Mouse (Mus musculus): Measurements from ENCODE around the gene Rpl5. TPM values are rescaled to one million over a fixed set of nuclear protein-coding genes. Genes with fewer than 3 reads are reported as not detected.

Gene Rpl5
- polyA plus RNA-seq (2015; fragmentation: Nextera tagmentation; extraction: Ambion mirVana): 63.4 and 65.9 TPM in 2 replicates

DNA sequence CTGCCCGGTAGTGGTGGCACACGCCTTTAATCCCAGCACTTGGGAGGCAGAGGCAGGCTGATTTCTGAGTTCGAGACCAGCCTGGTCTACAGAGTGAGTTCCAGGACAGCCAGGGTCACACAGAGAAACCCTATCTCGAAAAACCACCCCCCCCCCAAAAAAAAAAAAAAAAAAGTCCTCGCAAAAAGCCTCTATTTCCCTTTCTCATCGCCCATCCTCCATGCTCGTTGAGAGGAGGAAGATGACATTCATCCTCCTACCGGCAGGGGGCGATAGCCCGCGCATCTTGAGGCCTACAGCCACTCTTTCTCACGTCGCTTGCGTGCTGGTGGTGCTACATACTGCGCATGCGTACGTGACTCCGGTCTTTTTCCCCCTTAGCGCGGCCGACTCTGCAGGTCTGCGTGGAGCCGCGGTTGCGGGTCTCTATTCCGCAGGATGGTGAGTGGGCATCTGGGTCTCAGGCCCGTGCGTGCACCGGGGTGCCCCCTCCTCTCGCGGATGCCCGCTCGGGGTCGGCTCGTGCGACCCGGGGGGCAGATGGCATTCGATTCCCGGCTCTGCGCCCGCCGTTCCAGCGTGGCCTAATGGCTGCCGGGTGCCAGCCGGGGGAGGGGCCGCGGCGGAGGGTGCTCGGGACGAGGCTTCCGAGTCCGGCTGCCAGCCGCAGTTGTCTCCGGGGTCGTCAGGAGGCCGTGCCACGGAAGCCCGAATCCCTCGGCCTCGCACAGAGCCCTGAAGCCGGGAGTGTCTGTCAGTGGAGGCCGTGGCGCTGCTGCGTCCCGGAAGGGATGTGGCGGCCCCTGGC, at the start of gene Rpl5:
Gene Rpl5, plus strand, starts transcription at position 297 of the 808 bp plus-strand sequence.
- H3K4me1 ChIP-seq: peaks cover 4% of the 10 kb centered on the region; the same call in 1 of the 2 replicates
- ATAC-seq (ENCODE audit: insufficient number of reproducible peaks, low FRiP score, low TSS enrichment, low read depth): peak; percentile 95
- WGBS: 4% methylated on average over 66 of the region's 66 CpGs
- no peaks in the 10 kb centered on the region for H3K27me3 ChIP-seq
- H3K4me3 ChIP-seq (replicated peaks): peak within 1 kb of the TSS; percentile 97
- H3K36me3 ChIP-seq: peaks cover 24% of the 10 kb centered on the region
- no peaks in the 10 kb centered on the region for H3K9me3 ChIP-seq (replicated peaks)
- peak within 1 kb of the TSS; percentile 59 for H3K4me2 ChIP-seq (replicated peaks)
- H3K27ac ChIP-seq (replicated peaks): peak within 1 kb of the TSS; percentile 92
- peak within 1 kb of the TSS; percentile 99 for H3K9ac ChIP-seq

DNA sequence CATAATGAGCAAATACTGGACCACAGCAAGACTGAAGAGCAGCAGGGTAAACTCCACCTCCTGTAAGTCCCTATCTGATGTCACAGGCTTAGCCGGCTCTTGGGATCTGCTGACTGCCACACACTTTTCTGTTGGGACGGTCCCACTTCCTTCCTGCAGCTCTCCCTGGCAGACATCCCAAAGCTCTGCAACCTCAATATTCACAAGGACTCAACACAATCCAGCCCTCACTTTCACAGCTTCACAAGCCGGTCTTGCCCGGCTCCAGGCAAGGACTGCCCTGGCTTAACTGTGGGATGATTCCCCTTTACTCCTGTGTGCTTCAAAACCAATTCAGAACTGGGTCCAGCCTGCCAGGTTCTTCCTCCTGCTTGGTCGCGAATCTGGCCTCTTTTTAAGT, 46.5 kb upstream of the Rpl5 start:
- no peaks in the 10 kb centered on the region for H3K9me3 ChIP-seq (replicated peaks)
- H3K4me3 ChIP-seq (replicated peaks): no peak overlapping the region
- H3K36me3 ChIP-seq: 0 out of 2 replicates have a peak, but pooled peaks cover 4% of the 10 kb centered on the region
- H3K27ac ChIP-seq (replicated peaks): peak overlapping the region; percentile 63; the same call in 1 of the 2 replicates
- H3K9ac ChIP-seq: no peak overlapping the region
- H3K27me3 ChIP-seq: no peaks in the 10 kb centered on the region
- peak overlapping the region; percentile 24 for H3K4me2 ChIP-seq (replicated peaks)
- no peak for ATAC-seq (ENCODE audit: insufficient number of reproducible peaks, low FRiP score, low TSS enrichment, low read depth)
- peaks cover 13% of the 10 kb centered on the region for H3K4me1 ChIP-seq
- WGBS: 15% methylated on average over 6 of the region's 6 CpGs

DNA sequence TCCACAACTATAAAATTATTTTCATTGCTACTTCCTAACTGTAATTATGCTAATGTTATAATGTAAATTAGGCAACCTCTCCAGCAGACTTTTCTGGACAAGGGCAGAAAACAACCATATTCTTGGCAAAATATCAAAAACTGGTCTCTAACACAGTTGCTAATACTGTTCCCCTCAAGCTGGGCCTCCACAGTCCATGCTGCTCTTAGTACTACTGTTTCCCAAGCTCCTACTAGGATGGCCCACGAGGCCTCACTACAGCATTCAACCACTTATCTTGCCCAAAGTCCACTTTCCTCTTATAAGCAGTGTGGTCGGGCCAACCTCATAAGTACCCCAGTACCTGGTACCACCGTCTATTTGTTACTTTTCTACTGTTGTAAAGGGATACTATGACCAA, 45.7 kb upstream of the Rpl5 start:
- ATAC-seq (ENCODE audit: insufficient number of reproducible peaks, low FRiP score, low TSS enrichment, low read depth): no peak
- Histone ChIP-seq H3K27me3 (no peaks in the 10 kb centered on the region), H3K9ac (no peak overlapping the region), H3K27ac (replicated peaks) (no peak overlapping the region), H3K4me3 (replicated peaks) (no peak overlapping the region), H3K4me1 (peaks cover 13% of the 10 kb centered on the region), H3K36me3 (0 out of 2 replicates have a peak, but pooled peaks cover 4% of the 10 kb centered on the region), H3K4me2 (replicated peaks) (no peak overlapping the region), H3K9me3 (replicated peaks) (no peaks in the 10 kb centered on the region)
- WGBS: 77% methylated on average over 3 of the region's 3 CpGs

DNA sequence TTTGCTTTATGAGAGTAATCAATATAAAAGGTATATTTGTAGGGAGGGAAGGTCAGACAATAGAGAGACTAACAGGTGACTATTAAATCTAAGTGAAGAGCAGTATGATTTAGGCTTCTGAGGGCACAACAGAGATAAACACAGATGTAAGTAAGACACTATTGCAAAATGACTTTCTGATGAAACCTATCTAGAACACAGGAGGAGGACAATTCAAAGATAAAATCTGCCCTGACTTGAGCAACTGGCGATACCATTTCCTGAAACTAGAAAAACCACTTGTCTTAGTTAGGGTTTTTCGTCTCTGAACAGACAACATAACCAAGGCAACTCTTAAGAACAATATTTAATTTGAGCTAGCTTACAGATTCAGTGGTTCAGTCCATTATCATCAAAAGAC, 44.8 kb upstream of the Rpl5 start:
- no peak for ATAC-seq (ENCODE audit: insufficient number of reproducible peaks, low FRiP score, low TSS enrichment, low read depth)
- Histone ChIP-seq H3K4me1 (peaks cover 13% of the 10 kb centered on the region), H3K36me3 (no peaks in the 10 kb centered on the region), H3K4me2 (replicated peaks) (no peak overlapping the region), H3K27me3 (no peaks in the 10 kb centered on the region), H3K9ac (no peak overlapping the region), H3K27ac (replicated peaks) (no peak overlapping the region), H3K9me3 (replicated peaks) (no peaks in the 10 kb centered on the region), H3K4me3 (replicated peaks) (no peak overlapping the region)
- WGBS: 67% methylated on average over 2 of the region's 2 CpGs

DNA sequence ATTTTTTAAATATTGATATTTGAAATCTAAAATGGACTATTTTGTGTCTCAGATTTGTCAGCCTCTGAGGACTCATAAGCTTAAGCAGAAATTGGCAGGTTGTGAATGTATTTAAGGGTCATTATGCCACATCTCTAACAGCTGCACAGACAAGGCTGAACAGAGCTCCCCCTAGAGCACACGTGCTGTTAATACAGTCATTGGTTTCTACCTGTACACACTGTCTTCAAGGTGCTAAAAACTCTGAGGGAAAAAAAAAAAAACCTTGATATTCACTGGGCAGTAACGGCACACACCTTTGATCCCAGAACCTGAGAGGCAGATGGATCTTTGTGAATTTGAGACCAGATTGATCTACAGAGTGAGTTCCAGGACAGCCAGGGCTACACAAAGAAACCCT, 41.3 kb upstream of the Rpl5 start:
- 46% methylated on average over 2 of the region's 2 CpGs for WGBS
- Histone ChIP-seq H3K9ac (no peak overlapping the region), H3K9me3 (replicated peaks) (no peaks in the 10 kb centered on the region), H3K4me2 (replicated peaks) (no peak overlapping the region), H3K4me3 (replicated peaks) (no peak overlapping the region), H3K36me3 (no peaks in the 10 kb centered on the region), H3K27me3 (no peaks in the 10 kb centered on the region), H3K27ac (replicated peaks) (no peak overlapping the region), H3K4me1 (peaks cover 9% of the 10 kb centered on the region)
- ATAC-seq (ENCODE audit: insufficient number of reproducible peaks, low FRiP score, low TSS enrichment, low read depth): no peak

DNA sequence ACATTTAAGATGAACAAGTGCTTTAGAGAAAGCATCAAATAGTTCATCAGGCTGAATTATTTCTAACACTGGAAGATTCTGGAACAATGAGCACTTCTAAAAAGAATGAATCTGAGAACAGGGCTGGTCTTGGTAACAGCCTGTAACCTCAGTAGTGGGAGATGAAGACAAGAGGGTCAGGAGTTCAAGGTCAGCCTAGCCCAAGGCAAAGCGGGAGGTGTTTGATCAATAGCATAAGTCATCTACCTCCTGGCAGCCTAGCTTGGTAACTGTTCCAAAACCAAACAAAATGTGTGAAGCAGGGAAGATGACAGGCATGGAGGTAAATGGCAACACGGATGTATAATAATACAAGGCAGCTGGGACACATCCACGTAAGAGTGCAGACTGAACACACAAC, 36.3 kb upstream of the Rpl5 start:
- Histone ChIP-seq H3K36me3 (no peaks in the 10 kb centered on the region), H3K9me3 (replicated peaks) (no peaks in the 10 kb centered on the region), H3K9ac (no peak overlapping the region), H3K4me2 (replicated peaks) (no peak overlapping the region), H3K4me3 (replicated peaks) (no peak overlapping the region), H3K27me3 (no peaks in the 10 kb centered on the region), H3K4me1 (peaks cover 7% of the 10 kb centered on the region), H3K27ac (replicated peaks) (no peak overlapping the region)
- ATAC-seq (ENCODE audit: insufficient number of reproducible peaks, low FRiP score, low TSS enrichment, low read depth): no peak
- 81% methylated on average over 3 of the region's 3 CpGs for WGBS

DNA sequence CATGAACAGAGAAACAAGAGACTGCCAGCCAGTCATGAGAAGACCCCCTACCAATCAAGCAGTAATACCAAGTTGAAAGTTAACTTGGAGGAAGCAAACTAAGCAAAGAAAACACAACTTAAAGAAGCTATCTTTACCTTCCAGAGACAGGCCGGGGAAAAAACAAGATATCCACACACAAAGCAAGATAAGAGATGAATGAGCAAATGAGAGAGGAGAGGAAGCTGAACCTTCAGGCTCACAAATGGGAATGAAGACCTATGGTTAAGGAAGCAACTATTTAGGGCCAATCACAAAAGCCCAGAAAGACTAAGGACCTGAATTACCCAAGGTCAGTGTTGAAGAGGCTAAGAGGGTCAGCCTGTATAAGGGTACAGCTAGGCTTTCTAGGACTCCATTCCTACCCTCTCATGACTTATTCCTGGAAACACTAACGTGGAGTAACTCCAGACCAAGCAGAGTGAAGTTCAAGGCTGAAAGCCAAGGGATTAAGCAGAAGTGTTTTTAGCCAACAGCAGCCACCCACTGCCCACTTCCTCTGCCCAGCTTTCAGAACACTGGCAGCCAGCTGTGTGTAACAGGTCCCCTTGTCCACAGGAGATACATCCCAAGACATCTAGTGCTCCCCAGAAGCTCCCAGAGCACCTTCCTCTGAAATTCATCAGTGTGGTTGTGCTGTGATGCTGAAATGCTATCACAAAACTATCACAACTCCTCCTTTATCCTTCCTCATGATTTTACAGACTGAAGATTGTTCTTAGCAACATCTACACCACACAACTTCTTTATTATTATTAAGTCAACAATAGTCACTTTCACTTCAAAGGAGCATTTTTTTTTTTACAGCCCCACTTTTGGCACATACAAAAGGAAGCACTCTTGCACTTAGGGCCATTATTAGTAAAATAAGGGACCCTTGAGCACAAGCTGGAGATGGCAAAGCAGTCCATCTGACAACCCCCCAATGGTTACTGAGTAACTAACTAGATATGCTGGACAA, 33.9 kb upstream of the Rpl5 start:
- no peaks in the 10 kb centered on the region for H3K9me3 ChIP-seq (replicated peaks)
- no peaks in the 10 kb centered on the region for H3K36me3 ChIP-seq
- H3K27me3 ChIP-seq: no peaks in the 10 kb centered on the region
- H3K9ac ChIP-seq: no peak overlapping the region
- no peak overlapping the region for H3K27ac ChIP-seq (replicated peaks)
- H3K4me3 ChIP-seq (replicated peaks): no peak overlapping the region
- no peak overlapping the region for H3K4me2 ChIP-seq (replicated peaks)
- peaks cover 7% of the 10 kb centered on the region for H3K4me1 ChIP-seq
- WGBS: 68% methylated on average over 2 of the region's 2 CpGs
- no peak for ATAC-seq (ENCODE audit: insufficient number of reproducible peaks, low FRiP score, low TSS enrichment, low read depth)

DNA sequence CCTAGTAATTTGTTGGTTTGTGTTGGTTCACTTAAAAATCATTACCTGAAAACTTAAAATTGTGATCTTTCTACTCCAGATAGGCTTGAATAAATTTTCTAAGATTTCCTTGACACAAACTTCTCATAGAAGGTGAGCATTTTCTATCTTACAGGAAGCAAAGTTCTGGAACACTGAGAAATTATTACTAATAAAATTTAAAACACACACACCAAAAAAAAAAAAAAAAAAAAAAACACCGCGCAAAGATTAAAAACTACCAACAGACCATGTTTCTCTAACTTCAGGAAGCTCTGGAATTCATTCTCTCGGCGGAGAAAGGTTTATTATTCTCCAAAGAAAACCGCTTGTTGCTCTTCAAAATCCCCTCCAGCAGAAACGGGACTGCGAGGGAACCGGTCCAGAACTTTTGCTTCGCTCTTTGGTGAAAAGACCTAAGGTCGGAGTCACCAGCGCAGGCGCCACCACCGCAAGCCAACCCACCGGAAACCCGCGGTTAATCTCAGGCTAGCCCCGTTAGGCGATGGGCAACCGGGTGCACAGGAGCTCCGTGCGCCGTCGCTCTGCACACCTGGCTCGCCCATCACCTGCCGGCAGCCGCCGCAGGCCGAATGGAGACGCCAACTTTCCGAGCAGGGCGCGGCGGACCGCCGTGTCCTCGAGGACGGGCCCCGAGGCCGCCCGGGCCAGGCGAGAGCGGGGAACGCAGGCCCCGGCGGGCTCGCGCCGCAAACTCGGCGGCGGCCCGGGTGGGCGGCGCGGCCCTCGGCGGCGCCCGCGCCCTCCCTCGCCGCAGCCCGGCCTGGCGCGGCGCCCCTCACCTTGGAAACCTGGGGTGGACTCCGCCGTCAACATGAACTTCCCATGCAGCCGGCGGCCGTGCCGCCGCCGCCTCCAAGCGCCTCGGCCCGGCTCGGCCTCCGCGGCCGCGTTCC, 32.1 kb upstream of the Rpl5 start:
- Histone ChIP-seq H3K9me3 (replicated peaks) (no peaks in the 10 kb centered on the region), H3K4me1 (peaks cover 7% of the 10 kb centered on the region), H3K36me3 (no peaks in the 10 kb centered on the region), H3K9ac (peak overlapping the region; percentile 80), H3K4me2 (replicated peaks) (peak overlapping the region; percentile 53), H3K27me3 (no peaks in the 10 kb centered on the region), H3K4me3 (replicated peaks) (peak overlapping the region; percentile 82), H3K27ac (replicated peaks) (peak overlapping the region; percentile 92)
- under 1% methylated on average over 53 of the region's 82 CpGs for WGBS
- ATAC-seq (ENCODE audit: insufficient number of reproducible peaks, low FRiP score, low TSS enrichment, low read depth): peak; percentile 64

DNA sequence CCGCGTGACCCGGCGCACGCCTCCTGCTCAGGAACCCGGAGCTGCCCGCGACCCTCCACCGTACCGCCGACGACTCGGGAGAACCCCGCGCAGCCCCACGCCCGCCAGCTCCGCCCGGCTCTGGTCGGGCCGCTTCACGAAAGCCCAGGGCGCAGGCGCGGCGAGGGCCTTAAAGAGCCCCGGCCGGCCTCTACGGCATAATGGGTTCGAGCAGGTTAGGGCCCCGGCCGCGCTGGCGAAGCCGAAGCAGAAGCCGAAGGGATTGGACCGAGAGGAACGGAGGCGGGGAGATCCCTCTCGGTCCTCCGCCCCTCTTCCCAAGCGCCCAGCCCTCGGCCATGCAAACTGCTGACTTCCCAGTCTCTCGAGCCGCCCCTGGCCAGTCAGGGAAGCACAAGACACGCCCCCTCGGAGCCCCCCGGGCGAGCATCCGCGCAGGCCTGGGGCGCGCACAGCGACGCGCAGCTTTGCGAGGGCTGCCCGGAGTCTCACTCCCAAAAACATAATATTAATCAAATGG, 31.3 kb upstream of the Rpl5 start:
- peak overlapping the region; percentile 80 for H3K9ac ChIP-seq
- H3K27me3 ChIP-seq: no peaks in the 10 kb centered on the region
- H3K9me3 ChIP-seq (replicated peaks): no peaks in the 10 kb centered on the region
- WGBS: 3% methylated on average over 56 of the region's 58 CpGs
- peak overlapping the region; percentile 92 for H3K27ac ChIP-seq (replicated peaks)
- ATAC-seq (ENCODE audit: insufficient number of reproducible peaks, low FRiP score, low TSS enrichment, low read depth): peak; percentile 97
- H3K4me1 ChIP-seq: peaks cover 7% of the 10 kb centered on the region
- H3K4me2 ChIP-seq (replicated peaks): peak overlapping the region; percentile 53
- H3K36me3 ChIP-seq: no peaks in the 10 kb centered on the region
- peak overlapping the region; percentile 82 for H3K4me3 ChIP-seq (replicated peaks)

DNA sequence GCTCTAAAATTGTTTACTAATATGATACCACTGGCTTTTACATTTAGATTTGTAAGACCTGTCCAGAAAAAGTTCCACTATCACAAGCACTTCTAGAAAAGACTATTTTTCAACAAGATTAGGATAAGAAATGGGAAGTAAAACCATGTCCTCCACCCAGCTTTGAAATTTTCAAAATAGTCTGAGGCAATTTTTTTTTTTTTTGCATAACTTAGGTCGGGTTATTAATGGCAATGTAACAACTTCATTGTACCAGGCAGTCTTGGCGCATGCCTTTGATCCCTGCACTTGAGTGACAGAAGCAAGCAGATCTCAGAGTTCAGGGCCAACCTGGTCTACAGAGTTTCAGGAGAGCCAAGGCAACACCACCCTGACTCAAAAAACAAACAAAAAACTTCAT, 30.6 kb upstream of the Rpl5 start:
- 0 out of 2 replicates have a peak overlapping the region, but pooled peaks have one; percentile 53 for H3K4me2 ChIP-seq (replicated peaks)
- ATAC-seq (ENCODE audit: insufficient number of reproducible peaks, low FRiP score, low TSS enrichment, low read depth): no peak
- H3K9me3 ChIP-seq (replicated peaks): no peaks in the 10 kb centered on the region
- no peaks in the 10 kb centered on the region for H3K27me3 ChIP-seq
- no peak overlapping the region for H3K9ac ChIP-seq
- no peaks in the 10 kb centered on the region for H3K36me3 ChIP-seq
- H3K4me3 ChIP-seq (replicated peaks): no peak overlapping the region
- peaks cover 7% of the 10 kb centered on the region for H3K4me1 ChIP-seq
- 48% methylated on average over 2 of the region's 2 CpGs for WGBS
- no peak overlapping the region for H3K27ac ChIP-seq (replicated peaks)
